Mouse (Mus musculus) left cerebral cortex, postnatal 14 days (tissue): Measurements from ENCODE around the gene Ypel3. TPM values are rescaled to one million over a fixed set of nuclear protein-coding genes. Genes with fewer than 3 reads are reported as not detected.
"Not testable (repeated sequence)": the region's sequence is repeated elsewhere in the genome, so short reads cannot be mapped to it uniquely, and the experiment has no call there.

ENCODE experiments used
- DNase-seq, 2 experiments: peaks; one replicate each; pipeline ENCODE4 v3.0.0; 2021 to 2022; ENCODE audit warnings: low spot score in 2 of 2, mixed read lengths in 1 of 2
- intact Hi-C: fragments of 180-260 bp; cut with DNase I; formaldehyde crosslinking; loops from one replicate; pipeline ENCODE4 v1.15.1; 2025
- total RNA-seq, 2 experiments: library from RNA; stranded (reverse); gene quantifications; 2 replicates each; pipeline ENCODE4 v1.2.3; 2021

Ypel3 gene
- total RNA-seq, 2 experiments from 2014 or later, result 247 to 269 TPM

- intact Hi-C loops, result loop anchor here (5.0 kb wide), 1 partner anchor 59 kb away; no protein-coding TSS in a partner anchor
- DNase-seq, result no peak
Observed at GRCm38 (mm10) chr7:126761529-126762067, 15.2 kb upstream of the Ypel3 start.

- DNase-seq, result peak; percentile 72 to 82
- intact Hi-C loops, result loop anchor here (5.0 kb wide), 1 partner anchor 60 kb away; no protein-coding TSS in a partner anchor
Observed at GRCm38 (mm10) chr7:126762471-126763008, 14.2 kb upstream of the Ypel3 start.

GRCm38 (mm10) chr7:126765540-126765939 lies 11.2 kb upstream of the Ypel3 start:
- intact Hi-C loops, result no loop called here
- no peak for DNase-seq

GRCm38 (mm10) chr7:126766201-126766600 lies 10.6 kb upstream of the Ypel3 start, which contains the start of gene Gdpd3:
Gene Gdpd3, plus strand, starts transcription at chr7:126766334.
- no peak for DNase-seq
- intact Hi-C loops, result no loop called here

- DNase-seq, result no peak
- intact Hi-C loops, result no loop called here
Observed at GRCm38 (mm10) chr7:126767001-126767400, 9.8 kb upstream of the Ypel3 start.

GRCm38 (mm10) chr7:126770784-126771183 lies 6.0 kb upstream of the Ypel3 start:
- intact Hi-C loops, result no loop called here

GRCm38 (mm10) chr7:126773351-126773750 lies 3.4 kb upstream of the Ypel3 start:
- no peak for DNase-seq
- intact Hi-C loops, result no loop called here

More at GRCm38 (mm10) chr7:126770784-126771183, 6.0 kb upstream of the Ypel3 start:
- no peak for DNase-seq

GRCm38 (mm10) chr7:126774463-126774862 lies 2.3 kb upstream of the Ypel3 start:
- intact Hi-C loops, result no loop called here

GRCm38 (mm10) chr7:126775185-126775977 lies 1.4 kb upstream of the Ypel3 start:
- no peak for DNase-seq
- intact Hi-C loops, result loop anchor here (5.0 kb wide), 1 partner anchor 73 kb away; no protein-coding TSS in a partner anchor

More at GRCm38 (mm10) chr7:126774463-126774862, 2.3 kb upstream of the Ypel3 start:
- no peak for DNase-seq

- DNase-seq, result no peak
- intact Hi-C loops, result loop anchor here (5.0 kb wide), 1 partner anchor 74 kb away; no protein-coding TSS in a partner anchor
Observed at GRCm38 (mm10) chr7:126775978-126776234, 849 bp upstream of the Ypel3 start.

GRCm38 (mm10) chr7:126777476-126777875 lies 721 bp downstream of the Ypel3 start:
- intact Hi-C loops, result loop anchor here (5.0 kb wide), 1 partner anchor 75 kb away; no protein-coding TSS in a partner anchor
- DNase-seq, result no peak

GRCm38 (mm10) chr7:126778147-126778546 lies 1.4 kb downstream of the Ypel3 start:
- no peak for DNase-seq
- intact Hi-C loops, result loop anchor here (5.0 kb wide), 1 partner anchor 76 kb away; no protein-coding TSS in a partner anchor

- DNase-seq, result not testable (repeated sequence)
- intact Hi-C loops, result loop anchor here (5.0 kb wide), 1 partner anchor 77 kb away; no protein-coding TSS in a partner anchor
Observed at GRCm38 (mm10) chr7:126779101-126779500, 2.3 kb downstream of the Ypel3 start.

GRCm38 (mm10) chr7:126779983-126780970 lies 3.5 kb downstream of the Ypel3 start:
- intact Hi-C loops, result loop anchor here (5.0 kb wide), 1 partner anchor 78 kb away; no protein-coding TSS in a partner anchor

GRCm38 (mm10) chr7:126780971-126781635 lies 4.3 kb downstream of the Ypel3 start, which contains the start of gene Tbx6:
Gene Tbx6, plus strand, starts transcription at chr7:126781483.
- intact Hi-C loops, result no loop called here
- DNase-seq, result no peak

More at GRCm38 (mm10) chr7:126779983-126780970, 3.5 kb downstream of the Ypel3 start:
- peak; percentile 90 to 93 for DNase-seq

GRCm38 (mm10) chr7:126781661-126782370 lies 5.1 kb downstream of the Ypel3 start:
- intact Hi-C loops, result no loop called here
- DNase-seq, result no peak

GRCm38 (mm10) chr7:126782693-126783092 lies 5.9 kb downstream of the Ypel3 start:
- intact Hi-C loops, result no loop called here

GRCm38 (mm10) chr7:126784469-126784868 lies 7.7 kb downstream of the Ypel3 start:
- intact Hi-C loops, result no loop called here
- DNase-seq, result no peak

More at GRCm38 (mm10) chr7:126782693-126783092, 5.9 kb downstream of the Ypel3 start:
- DNase-seq, result no peak
